In the genomic region with DNA sequence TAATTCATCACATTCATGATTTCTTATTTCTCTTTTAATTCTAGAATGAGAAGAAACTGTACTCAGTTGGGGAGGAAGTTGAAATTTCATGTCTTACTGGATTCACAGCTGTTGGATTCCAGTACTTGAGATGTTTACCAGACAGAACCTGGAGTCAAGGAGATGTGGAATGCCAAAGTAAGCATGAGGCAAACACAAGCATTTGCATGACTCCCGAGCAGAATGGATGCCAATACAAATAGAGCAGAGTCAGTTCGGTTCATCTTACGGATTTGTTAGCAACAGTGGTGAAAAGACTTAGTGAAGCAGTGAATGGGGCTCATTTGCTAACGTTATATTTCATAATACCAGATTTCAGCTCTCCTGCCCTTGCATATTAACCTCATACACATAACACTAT, we compare ENCODE assay signal across 21 mouse cellular contexts.
A peak's percentile ranks its signal among the peaks of the same experiment; 100 is the strongest.
DNase-seq lines count a peak whose midpoint lies in the region; ATAC-seq lines count a peak whose summit lies in the region.
"Had no signal": no experiment of that assay in that cellular context is flagged by ENCODE, and none has a peak within 500 bp of the region (broad histone marks: within the 10 kb centered on the region; RNA-seq: fewer than 3 reads in every experiment).

No protein-coding gene starts in this region.

- no peak overlapping the region for H3K9ac ChIP-seq in midbrain, embryonic 14.5 days (replicated peaks; ENCODE audit: low read length)
- H3K9ac ChIP-seq in midbrain, embryonic 13.5 days (replicated peaks) = no peak overlapping the region
- H3K9ac ChIP-seq: forebrain, embryonic 15.5 days; hindbrain, embryonic 14.5 days; midbrain, embryonic 15.5 days; stomach, embryonic 15.5 days had no signal

- no peak for ATAC-seq in midbrain, embryonic 14.5 days (ENCODE audit: low FRiP score, low TSS enrichment)
- ATAC-seq in midbrain, embryonic 13.5 days = no peak
- ATAC-seq: forebrain, embryonic 15.5 days; midbrain, embryonic 15.5 days had no signal

- no peaks in the 10 kb centered on the region for H3K36me3 ChIP-seq in midbrain, embryonic 14.5 days (ENCODE audit: control insufficient read depth, insufficient read depth, low read length)
- no peaks in the 10 kb centered on the region for H3K36me3 ChIP-seq in midbrain, embryonic 13.5 days
- H3K36me3 ChIP-seq: forebrain, embryonic 15.5 days; G1E; midbrain, embryonic 15.5 days; stomach, embryonic 15.5 days had no signal

- WGBS in midbrain, embryonic 14.5 days = 67% methylated on average over 4 of the region's 4 CpGs
- 71% methylated on average over 4 of the region's 4 CpGs for WGBS in midbrain, embryonic 13.5 days

- no peak overlapping the region for H3K4me3 ChIP-seq in midbrain, embryonic 14.5 days (replicated peaks; ENCODE audit: low read depth, low read length)
- H3K4me3 ChIP-seq in midbrain, embryonic 13.5 days (replicated peaks) = no peak overlapping the region
- H3K4me3 ChIP-seq: erythroblast, embryonic 14.5 days; forebrain, embryonic 15.5 days; left cerebral cortex, adult 2 months; midbrain, embryonic 15.5 days; stomach, embryonic 15.5 days had no signal

- peak; percentile 18 for DNase-seq in gastrocnemius, adult 18-20 months (ENCODE audit: low spot score)
- no peak for DNase-seq in gastrocnemius, postnatal 14 days
- peak; percentile 14 for DNase-seq in kidney, adult 9 months
- DNase-seq in kidney, adult 18-20 months = no peak
- DNase-seq in midbrain, embryonic 14.5 days = peak; percentile 12
- DNase-seq in skeletal muscle tissue, adult 2 months (ENCODE audit: low read depth, low spot score) = peak; percentile 50
- DNase-seq in MN1 (ENCODE audit: low spot score) = no peak
- DNase-seq: cerebellum, adult 9-10 months; heart, postnatal 14 days; left cerebral cortex, postnatal 4 days; right cerebral cortex, postnatal 25 days; thymus, adult 2 months had no signal

- no peaks in the 10 kb centered on the region for H3K27me3 ChIP-seq in midbrain, embryonic 14.5 days (ENCODE audit: control insufficient read depth, insufficient read depth, low read length)
- no peaks in the 10 kb centered on the region for H3K27me3 ChIP-seq in midbrain, embryonic 13.5 days
- H3K27me3 ChIP-seq: forebrain, embryonic 15.5 days; midbrain, embryonic 15.5 days; stomach, embryonic 15.5 days had no signal

- intact Hi-C loops in gastrocnemius, postnatal 14 days (cut with DNase I; ENCODE audit: low total_unique reads) = no loop called here

- no peak overlapping the region for H3K27ac ChIP-seq in midbrain, embryonic 14.5 days (replicated peaks; ENCODE audit: low read depth, low read length)
- H3K27ac ChIP-seq in midbrain, embryonic 13.5 days = no peak overlapping the region
- H3K27ac ChIP-seq: forebrain, embryonic 15.5 days; hindbrain, embryonic 14.5 days; left cerebral cortex, adult 2 months; midbrain, embryonic 15.5 days; stomach, embryonic 15.5 days had no signal

- H3K4me1 ChIP-seq in midbrain, embryonic 14.5 days (ENCODE audit: control insufficient read depth, insufficient read depth, low read length) = no peaks in the 10 kb centered on the region
- H3K4me1 ChIP-seq in midbrain, embryonic 13.5 days (replicated peaks) = no peaks in the 10 kb centered on the region
- H3K4me1 ChIP-seq: forebrain, embryonic 15.5 days; midbrain, embryonic 15.5 days; stomach, embryonic 15.5 days had no signal

- H3K9me3 ChIP-seq in midbrain, embryonic 14.5 days (ENCODE audit: control insufficient read depth, low read length) = no peaks in the 10 kb centered on the region
- H3K9me3 ChIP-seq in midbrain, embryonic 13.5 days = no peaks in the 10 kb centered on the region
- H3K9me3 ChIP-seq: forebrain, embryonic 15.5 days; G1E; midbrain, embryonic 15.5 days; stomach, embryonic 15.5 days had no signal

- no peak overlapping the region for H3K4me2 ChIP-seq in midbrain, embryonic 14.5 days (ENCODE audit: low read length)
- H3K4me2 ChIP-seq in midbrain, embryonic 13.5 days (replicated peaks) = no peak overlapping the region
- H3K4me2 ChIP-seq: forebrain, embryonic 15.5 days; hindbrain, embryonic 14.5 days; liver, embryonic 11.5 days; midbrain, embryonic 15.5 days; stomach, embryonic 15.5 days had no signal

Comparison
In these comparisons a context has a peak if more than half of its experiments do, and no peak if none do; other contexts are left out.
1. DNase-seq: peak in gastrocnemius, adult 18-20 months (single experiment), kidney, adult 9 months (single experiment), midbrain, embryonic 14.5 days (single experiment) and skeletal muscle tissue, adult 2 months (single experiment); none in gastrocnemius, postnatal 14 days (single experiment), kidney, adult 18-20 months (single experiment) and MN1 (single experiment).